Mouse (Mus musculus) kidney, embryonic 15.5 days (tissue): ENCODE measurements around the gene Zfp429. TPM values are rescaled to one million over a fixed set of nuclear protein-coding genes. Genes with fewer than 3 reads are reported as not detected.
A peak's percentile ranks its signal among the peaks of the same experiment; 100 is the strongest.
"Not testable (repeated sequence)": the region's sequence is repeated elsewhere in the genome, so short reads cannot be mapped to it uniquely, and the experiment has no call there.

Experiments used
- ATAC-seq: fragments of 200-750 bp; cut with Nextera tagmentation; replicated peaks from 2 replicates; pipeline ENCODE4 v1.8.0; 2017; ENCODE audit warnings: moderate TSS enrichment; ENCODE audit not compliant: low FRiP score
- H3K27ac ChIP-seq: fragments of 300-500 bp; sonication (generic); 2 replicates; pipeline ENCODE4 v1.5.1; 2015; ENCODE audit warnings: mild to moderate bottlenecking, inconsistent platforms
- H3K27me3 ChIP-seq: fragments of 300-500 bp; sonication (generic); 2 replicates; pipeline ENCODE4 v1.6.1; 2015; ENCODE audit warnings: inconsistent platforms
- H3K36me3 ChIP-seq: fragments of 300-500 bp; sonication (generic); 2 replicates; pipeline ENCODE4 v1.6.1; 2015; ENCODE audit warnings: inconsistent platforms
- H3K4me1 ChIP-seq: fragments of 300-500 bp; sonication (generic); 2 replicates; pipeline ENCODE4 v1.6.1; 2015; ENCODE audit warnings: inconsistent platforms
- H3K4me2 ChIP-seq: fragments of 300-500 bp; sonication (generic); 2 replicates; pipeline ENCODE4 v1.6.1; 2015; ENCODE audit warnings: moderate library complexity, mild to moderate bottlenecking, inconsistent platforms
- H3K4me3 ChIP-seq: fragments of 300-500 bp; sonication (generic); replicated peaks from 2 replicates; pipeline ENCODE4 v1.5.1; 2015; ENCODE audit warnings: mild to moderate bottlenecking, inconsistent platforms
- H3K9ac ChIP-seq: fragments of 300-500 bp; sonication (generic); 2 replicates; pipeline ENCODE4 v1.6.1; 2015; ENCODE audit warnings: mild to moderate bottlenecking, inconsistent platforms
- H3K9me3 ChIP-seq: fragments of 300-500 bp; sonication (generic); replicated peaks from 2 replicates; pipeline ENCODE4 v1.6.1; 2016; ENCODE audit warnings: inconsistent platforms
- WGBS: fragments of 180-500 bp; shearing (Covaris S2); methylation state at CpG from one replicate; pipeline ENCODE4 v1.1.7; 2015; ENCODE audit warnings: mixed read lengths; 5-methylcytosine and 5-hydroxymethylcytosine counted together
- polyA plus RNA-seq: library from polyadenylated mRNA; unstranded; fragments of >200 nt; fragmentation: Nextera tagmentation; extraction: Ambion mirVana; gene quantifications from 2 replicates; pipeline ENCODE4 v1.2.1, GENCODE M21; 2015

The Zfp429 gene
- 5.6 and 6.7 TPM in 2 replicates for polyA plus RNA-seq

DNA sequence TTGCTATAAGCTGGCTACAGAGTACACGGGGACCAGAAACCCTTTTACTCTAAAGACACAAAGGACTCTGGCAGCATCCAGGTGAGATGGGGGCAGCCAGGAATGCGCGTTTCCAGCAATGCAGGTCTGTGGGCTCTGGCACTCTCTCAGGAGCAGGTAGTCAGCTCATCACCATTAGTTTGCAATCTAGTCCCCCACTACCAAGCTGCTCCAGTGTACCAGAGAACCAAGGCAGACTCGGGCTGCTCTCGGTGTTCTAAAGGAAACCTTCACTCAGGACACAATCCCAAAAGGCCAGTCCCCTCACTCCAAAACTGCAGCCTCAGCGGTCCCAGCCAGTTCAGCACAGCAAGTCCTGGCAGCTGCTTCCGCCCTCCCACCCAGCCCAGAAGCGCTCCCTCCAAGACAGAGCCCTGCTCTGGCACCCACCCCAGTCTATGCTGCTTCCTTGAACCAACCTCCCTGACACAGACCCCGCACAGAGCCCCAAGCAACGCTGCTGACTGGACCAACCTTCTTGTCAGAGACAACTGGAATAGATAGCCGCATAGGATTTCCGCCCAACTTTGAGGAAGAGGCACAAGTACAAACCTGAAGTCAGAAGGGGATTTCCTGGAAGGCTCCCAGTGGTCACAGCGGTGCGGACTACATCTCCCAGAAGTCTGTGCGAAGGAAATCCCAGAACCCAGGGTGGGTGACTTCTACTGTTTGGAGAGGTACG lies at the start of gene Zfp429:
Zfp429 (minus strand) TSS at position 637 of the 721 bp plus-strand sequence.
- Histone ChIP-seq H3K4me2 (peak within 1 kb of the TSS; percentile 58), H3K4me3 (peak within 1 kb of the TSS; percentile 62), H3K9ac (peak within 1 kb of the TSS; percentile 43; the same call in 1 of the 2 replicates), H3K27ac (peak within 1 kb of the TSS; percentile 58; the same call in 1 of the 2 replicates)
- not testable (repeated sequence) for H3K36me3 ChIP-seq, H3K27me3 ChIP-seq, H3K4me1 ChIP-seq, H3K9me3 ChIP-seq
- ATAC-seq, result peak; percentile 97
- WGBS, result 5% methylated on average over 16 of the region's 16 CpGs

DNA sequence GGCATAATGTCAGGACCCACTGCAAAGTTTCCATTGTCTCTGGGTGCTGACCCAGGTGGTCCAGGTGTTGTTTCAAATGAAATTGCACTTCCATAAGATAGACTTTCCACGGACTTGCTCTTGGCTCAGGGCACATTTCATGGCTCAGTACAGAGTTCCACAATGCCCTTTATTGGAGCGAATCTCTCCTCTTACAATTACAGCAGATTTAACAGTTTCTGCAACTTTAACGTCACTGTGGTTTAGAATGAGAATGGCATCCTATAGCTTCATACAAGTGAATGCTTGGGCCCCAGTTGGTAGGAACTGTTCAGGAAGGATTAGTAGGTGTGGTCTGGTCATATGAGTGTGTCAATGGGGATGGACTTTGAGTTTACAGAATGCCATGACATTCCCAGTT lies 37.5 kb upstream of the Zfp429 start:
- H3K9me3 ChIP-seq, H3K9ac ChIP-seq, H3K27ac ChIP-seq, H3K4me2 ChIP-seq, ATAC-seq, H3K4me3 ChIP-seq, H3K27me3 ChIP-seq, H3K4me1 ChIP-seq: not testable (repeated sequence)
- 80% methylated on average over 1 of the region's 3 CpGs for WGBS
- H3K36me3 ChIP-seq, result peaks cover 15% of the 10 kb centered on the region

DNA sequence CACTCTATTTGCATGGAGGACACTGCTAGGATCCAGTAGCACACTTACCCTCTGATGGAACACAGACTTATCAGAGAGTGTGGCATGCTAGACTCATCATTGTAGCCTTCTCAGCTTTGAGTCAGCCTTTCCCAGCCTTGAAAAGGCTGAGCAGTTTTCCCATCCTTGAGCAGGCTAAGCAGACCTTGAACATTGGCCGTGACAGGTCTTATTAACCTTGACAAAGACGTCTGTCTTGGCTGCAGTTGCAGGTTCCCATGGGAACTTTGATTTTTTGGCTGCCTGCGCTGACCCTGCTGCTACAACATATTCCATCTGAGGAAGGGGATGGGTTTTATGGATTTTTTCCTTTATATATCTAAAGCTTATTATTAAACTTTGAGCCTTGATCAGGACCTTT lies 28.5 kb upstream of the Zfp429 start:
- H3K9me3 ChIP-seq, result no peaks in the 10 kb centered on the region
- ATAC-seq, result no peak
- 73% methylated on average over 3 of the region's 3 CpGs for WGBS
- H3K27ac ChIP-seq, result no peak overlapping the region
- H3K4me1 ChIP-seq, result no peaks in the 10 kb centered on the region
- H3K9ac ChIP-seq, result no peak overlapping the region
- H3K4me2 ChIP-seq, result no peak overlapping the region
- no peak overlapping the region for H3K4me3 ChIP-seq
- no peaks in the 10 kb centered on the region for H3K27me3 ChIP-seq
- no peaks in the 10 kb centered on the region for H3K36me3 ChIP-seq

DNA sequence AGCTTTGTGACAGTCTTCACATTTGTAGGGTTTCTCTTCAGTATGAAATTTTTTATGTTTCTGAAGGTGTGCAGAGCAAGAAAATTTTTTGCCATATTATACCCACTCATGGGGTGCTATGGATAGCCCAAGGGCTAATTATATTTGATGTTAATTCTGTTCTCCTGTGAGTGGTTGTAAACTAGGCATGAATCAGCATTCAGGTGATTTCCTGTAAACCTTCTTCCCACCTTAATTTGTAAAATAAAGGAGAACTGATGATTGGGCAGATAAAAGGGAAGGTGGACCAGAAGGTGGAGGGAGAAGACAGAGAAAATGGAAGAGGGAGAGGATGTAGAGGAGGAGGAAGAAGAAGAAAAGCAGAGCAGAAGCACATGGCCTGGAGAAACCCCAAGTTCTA lies 26.1 kb upstream of the Zfp429 start:
- not testable (repeated sequence) for H3K4me2 ChIP-seq, H3K4me3 ChIP-seq, H3K4me1 ChIP-seq, H3K9me3 ChIP-seq, H3K36me3 ChIP-seq, H3K27me3 ChIP-seq, ATAC-seq, H3K9ac ChIP-seq, H3K27ac ChIP-seq

DNA sequence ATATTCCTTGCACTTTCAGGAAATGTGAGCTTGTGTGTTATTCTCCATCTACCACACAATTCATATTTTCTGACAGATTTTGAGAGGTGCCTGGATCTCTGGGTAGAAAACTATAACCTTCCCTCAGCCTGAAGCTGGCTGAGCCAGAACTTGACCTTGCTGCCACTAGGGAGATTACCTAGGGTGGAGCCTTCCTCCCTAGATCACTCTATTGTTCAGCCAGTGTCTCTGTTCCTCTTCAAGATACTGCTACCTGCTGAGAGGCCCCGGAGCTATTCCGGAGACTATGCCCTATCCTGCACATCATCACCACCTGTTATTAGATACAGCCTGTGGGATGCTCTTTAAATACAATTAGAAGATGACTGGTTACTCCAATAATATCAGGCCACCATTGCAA lies 22.9 kb upstream of the Zfp429 start:
- H3K9ac ChIP-seq, H3K4me1 ChIP-seq, H3K9me3 ChIP-seq, H3K27me3 ChIP-seq, H3K36me3 ChIP-seq, H3K4me3 ChIP-seq, H3K27ac ChIP-seq, ATAC-seq, H3K4me2 ChIP-seq: not testable (repeated sequence)
- 96% methylated on average over 2 of the region's 2 CpGs for WGBS

DNA sequence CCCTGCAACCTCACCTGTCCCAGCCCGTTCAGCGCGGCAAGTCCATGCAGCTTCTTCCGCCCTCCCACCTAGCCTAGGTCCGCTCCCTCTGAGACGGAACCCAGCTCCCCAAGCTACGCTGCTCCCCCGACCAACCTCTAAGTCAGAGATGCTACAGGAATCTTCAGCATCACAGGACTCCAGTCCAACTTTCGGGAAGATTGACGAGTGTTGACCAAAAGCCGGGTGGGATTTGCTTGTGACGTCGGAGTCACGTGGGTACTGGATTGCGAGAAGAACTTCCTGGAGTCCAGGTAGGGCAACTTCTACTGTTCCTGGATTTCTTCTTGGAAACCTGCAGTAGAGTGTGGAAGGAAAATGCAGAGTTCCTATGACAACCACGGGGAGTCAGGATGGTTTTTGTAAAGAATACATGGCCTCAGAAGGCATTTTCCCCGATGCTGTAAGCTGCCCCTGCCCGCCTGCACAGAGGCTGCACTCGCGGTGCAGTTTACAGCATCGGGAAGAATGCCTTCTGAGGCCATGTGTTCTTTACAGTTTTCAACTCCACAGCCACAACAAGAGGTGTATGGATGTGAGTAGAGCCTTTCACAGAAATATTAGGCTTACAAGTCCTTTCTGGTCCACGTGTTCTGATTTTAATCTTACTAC lies 21.7 kb upstream of the Zfp429 start, which contains the start of gene Zfp459:
Zfp459 (minus strand) TSS at position 212 of the 651 bp plus-strand sequence.
- peak within 1 kb of the TSS; percentile 64 for H3K4me3 ChIP-seq
- peaks cover 9% of the 10 kb centered on the region; the same call in 1 of the 2 replicates for H3K4me1 ChIP-seq
- peak within 1 kb of the TSS; percentile 54 for H3K9ac ChIP-seq
- H3K36me3 ChIP-seq, result no peaks in the 10 kb centered on the region
- WGBS, result 1% methylated on average over 22 of the region's 22 CpGs
- no peaks in the 10 kb centered on the region for H3K9me3 ChIP-seq
- no peak within 1 kb of the TSS for H3K27ac ChIP-seq
- H3K4me2 ChIP-seq, result peak within 1 kb of the TSS; percentile 86
- ATAC-seq, result peak; percentile 93
- H3K27me3 ChIP-seq, result no peaks in the 10 kb centered on the region

DNA sequence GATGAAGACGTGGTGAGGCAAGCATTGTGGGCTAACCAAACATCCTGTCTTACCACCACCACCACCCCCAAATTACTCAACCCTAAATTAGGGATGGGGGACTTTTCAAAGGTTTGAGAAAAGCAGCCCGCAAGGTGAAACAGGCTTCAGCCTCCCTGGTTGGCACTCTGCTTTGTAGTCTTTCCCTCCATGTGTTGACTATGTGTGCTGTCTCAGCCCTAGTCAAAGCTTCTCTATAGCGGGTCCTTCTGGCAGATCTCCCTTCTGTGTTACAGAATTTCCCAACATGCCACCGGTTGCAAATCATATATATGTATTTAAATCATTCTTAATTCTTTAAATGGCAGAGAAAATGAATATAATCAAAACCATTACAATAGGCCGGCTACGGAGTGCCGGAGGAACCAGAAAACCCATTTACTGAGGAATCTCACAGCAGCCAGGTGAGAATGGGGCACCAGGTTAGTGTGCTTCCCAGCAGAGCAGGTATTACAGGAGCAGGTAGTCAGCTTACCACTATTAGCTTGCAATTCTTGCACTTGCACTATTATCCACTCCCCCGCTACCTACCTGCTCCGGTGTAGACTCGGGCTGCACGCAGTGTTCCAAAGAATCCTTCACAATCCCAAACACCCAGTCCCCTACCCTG lies 21.1 kb upstream of the Zfp429 start:
- no peaks in the 10 kb centered on the region for H3K27me3 ChIP-seq
- H3K36me3 ChIP-seq, result no peaks in the 10 kb centered on the region
- 29% methylated on average over 11 of the region's 11 CpGs for WGBS
- H3K9me3 ChIP-seq, result no peaks in the 10 kb centered on the region
- H3K4me1 ChIP-seq, result peaks cover 9% of the 10 kb centered on the region; the same call in 1 of the 2 replicates
- H3K9ac ChIP-seq, result peak overlapping the region; percentile 54
- H3K4me3 ChIP-seq, result peak overlapping the region; percentile 64
- H3K27ac ChIP-seq, result no peak overlapping the region
- ATAC-seq, result peak; percentile 44; the same call in 1 of the 2 replicates
- H3K4me2 ChIP-seq, result peak overlapping the region; percentile 86

DNA sequence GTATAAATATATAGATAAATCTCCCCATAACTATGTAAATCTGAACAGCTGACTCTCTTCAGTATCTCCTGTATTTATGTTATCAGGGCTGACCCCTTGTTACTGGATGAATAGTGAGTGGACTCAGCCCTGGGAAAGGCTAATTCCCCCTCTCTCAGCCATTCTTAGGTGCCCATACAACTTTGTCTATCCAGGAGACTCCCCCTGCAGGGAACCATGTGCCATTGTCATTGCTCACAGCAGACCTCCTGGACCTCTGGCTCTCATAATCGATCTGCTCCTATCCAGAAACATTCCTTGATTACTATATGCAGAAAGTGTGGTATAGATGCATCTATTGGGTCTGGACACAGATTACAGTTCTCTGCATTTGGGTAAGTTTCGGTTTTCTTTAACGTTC lies 17.2 kb upstream of the Zfp429 start:
- Histone ChIP-seq H3K9me3 (no peaks in the 10 kb centered on the region), H3K4me2 (no peak overlapping the region), H3K4me1 (peaks cover 8% of the 10 kb centered on the region; the same call in 1 of the 2 replicates), H3K36me3 (no peaks in the 10 kb centered on the region), H3K4me3 (no peak overlapping the region), H3K9ac (no peak overlapping the region), H3K27me3 (no peaks in the 10 kb centered on the region), H3K27ac (no peak overlapping the region)
- no peak for ATAC-seq
- 92% methylated on average over 3 of the region's 3 CpGs for WGBS

DNA sequence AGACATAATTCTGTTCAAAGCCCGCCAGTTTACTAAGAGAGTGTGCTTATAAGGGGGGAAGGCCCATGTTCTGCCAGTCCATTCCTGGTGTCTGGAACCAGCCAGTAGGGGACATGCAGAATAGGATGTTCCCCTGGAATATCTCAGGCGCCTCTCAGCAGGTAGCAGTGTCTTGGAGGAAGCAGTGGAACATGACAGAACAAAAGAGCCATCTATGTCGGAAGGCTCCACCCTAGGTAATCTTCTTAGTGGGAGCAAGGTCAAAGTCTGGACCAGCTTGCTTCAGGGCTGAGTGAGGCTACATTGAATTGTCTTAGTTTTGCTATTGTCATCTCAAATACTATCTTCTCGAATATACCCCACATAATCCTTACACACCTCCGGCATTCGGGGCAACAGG lies 16.1 kb upstream of the Zfp429 start:
- Histone ChIP-seq H3K4me2 (no peak overlapping the region), H3K4me1 (peaks cover under 1% of the 10 kb centered on the region; the same call in 1 of the 2 replicates), H3K27ac (no peak overlapping the region), H3K36me3 (no peaks in the 10 kb centered on the region), H3K27me3 (no peaks in the 10 kb centered on the region), H3K9ac (no peak overlapping the region), H3K9me3 (no peaks in the 10 kb centered on the region), H3K4me3 (no peak overlapping the region)
- WGBS, result 89% methylated on average over 6 of the region's 6 CpGs
- ATAC-seq, result no peak

DNA sequence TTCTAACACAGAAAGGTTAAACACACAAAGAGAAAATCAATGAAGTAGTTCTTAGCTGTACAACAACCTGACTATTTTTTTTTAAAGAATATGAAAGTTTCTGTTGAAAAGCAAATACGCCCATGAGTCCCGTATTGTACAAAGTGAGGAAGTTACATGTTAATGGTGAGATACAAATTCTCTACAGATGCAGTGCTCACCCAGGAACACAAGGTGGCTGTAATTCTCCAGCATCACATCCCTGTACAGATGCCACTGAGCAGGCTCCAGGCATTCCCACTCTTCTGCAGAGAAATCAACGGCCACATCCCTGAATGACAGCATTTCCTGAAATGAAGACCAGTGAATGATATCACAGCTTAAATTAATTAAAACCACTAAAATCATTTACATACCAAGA lies 14.0 kb upstream of the Zfp429 start:
- not testable (repeated sequence) for H3K4me2 ChIP-seq, H3K4me3 ChIP-seq, ATAC-seq, H3K27me3 ChIP-seq, H3K36me3 ChIP-seq, H3K9ac ChIP-seq, H3K27ac ChIP-seq, H3K4me1 ChIP-seq, H3K9me3 ChIP-seq
- WGBS, result 75% methylated on average over 3 of the region's 3 CpGs

DNA sequence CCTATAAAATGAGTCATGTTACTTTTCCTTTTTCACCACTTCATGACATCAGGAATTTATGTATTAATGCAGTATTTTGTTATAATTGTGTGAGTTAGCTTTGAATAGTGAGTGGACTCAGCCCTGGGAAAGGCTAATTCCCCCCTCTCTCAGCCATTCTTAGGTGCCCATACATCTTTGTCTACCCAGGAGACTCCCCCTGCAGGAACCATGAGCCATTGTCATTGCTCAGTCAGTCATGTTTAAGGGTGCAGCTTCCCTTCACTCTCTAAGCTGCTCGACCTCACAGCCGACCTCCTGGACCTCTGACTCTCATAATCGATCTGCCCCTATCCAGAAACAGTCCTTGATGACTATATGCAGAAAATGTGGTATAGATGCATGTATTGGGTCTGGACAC lies 23.4 kb downstream of the Zfp429 start:
- not testable (repeated sequence) for H3K27ac ChIP-seq, H3K4me3 ChIP-seq, H3K9ac ChIP-seq, H3K9me3 ChIP-seq, H3K4me1 ChIP-seq, H3K27me3 ChIP-seq, H3K4me2 ChIP-seq, ATAC-seq, H3K36me3 ChIP-seq
- WGBS, result 86% methylated on average over 3 of the region's 3 CpGs
